Mouse (Mus musculus): ENCODE results near the gene Lcmt1.

Lcmt1 gene

GRCm38 (mm10) chr7:123360185-123360584, 9.4 kb upstream of the Lcmt1 start:
- DNase-seq (ENCODE audit: low read depth, low spot score), result no peak

GRCm38 (mm10) chr7:123361229-123361980, 8.2 kb upstream of the Lcmt1 start:
- DNase-seq (ENCODE audit: low read depth, low spot score), result no peak

DNA sequence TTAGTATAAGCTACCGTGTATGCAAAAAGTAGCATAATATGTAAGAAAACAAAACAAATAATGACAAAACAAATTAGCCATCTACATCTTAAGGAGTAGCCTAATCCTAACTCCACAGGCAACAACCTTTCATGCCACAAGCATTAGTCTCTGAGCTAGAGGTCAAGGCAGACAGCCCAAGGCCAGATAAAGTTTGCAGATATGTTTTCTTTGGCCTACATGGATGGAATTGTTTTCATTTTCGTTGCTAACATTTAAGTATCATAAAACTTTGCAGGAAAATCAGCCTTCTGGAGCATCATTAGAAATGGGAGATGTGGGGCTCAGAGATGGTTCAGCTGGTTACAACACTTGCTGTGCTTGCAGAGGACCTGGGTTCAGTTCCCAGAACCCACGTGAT, 6.8 kb upstream of the Lcmt1 start:
- DNase-seq (ENCODE audit: low read depth, low spot score), result no peak

- DNase-seq (ENCODE audit: low read depth, low spot score), result peak; percentile 89
Observed at GRCm38 (mm10) chr7:123363971-123364370, 5.6 kb upstream of the Lcmt1 start.

- DNase-seq (ENCODE audit: low read depth, low spot score), result no peak
Observed at GRCm38 (mm10) chr7:123365876-123366741, 3.5 kb upstream of the Lcmt1 start.

- no peak for DNase-seq (ENCODE audit: low read depth, low spot score)
Observed at GRCm38 (mm10) chr7:123366806-123367205, 2.8 kb upstream of the Lcmt1 start.

- DNase-seq (ENCODE audit: low read depth, low spot score), result peak; percentile 79
Observed at GRCm38 (mm10) chr7:123367218-123368150, 2.1 kb upstream of the Lcmt1 start.

DNA sequence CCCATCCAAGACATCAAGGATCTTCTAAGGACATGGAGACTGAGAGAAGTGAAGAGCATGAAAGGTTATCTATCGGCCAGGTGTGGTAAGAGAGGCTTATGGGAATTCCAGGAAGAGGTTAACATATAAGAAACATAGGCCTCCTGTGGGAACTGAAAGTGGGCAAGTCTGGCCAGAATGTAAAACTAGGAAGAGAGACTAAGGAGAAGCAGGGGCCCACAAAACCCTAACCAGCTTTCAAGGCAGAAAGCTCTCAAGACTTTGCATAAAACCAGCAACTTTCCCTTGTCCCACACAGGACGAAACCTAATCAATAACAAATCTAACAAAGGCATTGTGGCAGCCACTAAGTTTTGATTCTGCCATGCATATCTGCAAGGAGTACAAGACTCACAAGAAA, 1.4 kb upstream of the Lcmt1 start:
- no peak for DNase-seq (ENCODE audit: low read depth, low spot score)

- DNase-seq (ENCODE audit: low read depth, low spot score), result no peak
Observed at GRCm38 (mm10) chr7:123368778-123369746, 522 bp upstream of the Lcmt1 start.

DNA sequence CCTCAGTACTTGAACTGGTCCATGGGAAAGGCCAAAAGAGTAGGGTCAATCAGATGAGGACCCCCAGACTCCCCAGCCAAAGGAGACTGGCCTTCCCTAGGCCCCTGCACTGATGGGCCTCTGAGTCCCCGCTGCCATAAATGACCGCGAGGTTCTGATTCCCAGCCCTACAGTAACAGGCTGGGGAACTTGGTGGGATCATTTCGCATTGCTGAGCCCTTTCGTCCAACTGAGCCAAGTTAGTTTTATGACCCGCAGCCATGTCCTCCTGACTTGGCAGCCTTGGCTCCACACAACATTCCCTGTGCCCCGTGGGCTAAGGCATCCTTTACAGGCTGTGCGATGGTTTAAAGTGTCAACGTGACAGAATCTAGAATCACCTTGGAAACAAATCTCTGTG, 1.1 kb downstream of the Lcmt1 start:
- no peak for DNase-seq (ENCODE audit: low read depth, low spot score)

DNA sequence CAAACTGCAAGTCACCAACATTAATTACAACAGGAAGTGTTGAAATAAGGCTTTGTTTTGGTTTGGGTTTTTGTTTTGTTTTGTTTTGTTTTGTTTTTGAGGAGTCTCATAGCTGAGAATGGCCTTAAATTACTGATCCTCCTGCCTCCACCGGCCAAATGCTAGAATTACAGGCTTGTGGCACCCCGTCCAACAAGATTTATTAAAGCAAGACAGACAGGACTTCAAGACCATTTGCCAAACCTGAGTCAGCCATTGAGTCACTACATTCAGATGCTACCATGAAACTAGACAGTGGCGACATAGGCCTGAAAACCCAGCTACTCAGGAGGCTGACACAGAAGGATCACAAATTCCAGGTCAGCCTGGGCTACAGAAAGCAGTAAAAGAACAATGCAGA, 1.9 kb downstream of the Lcmt1 start:
- no peak for DNase-seq (ENCODE audit: low read depth, low spot score)

GRCm38 (mm10) chr7:123377443-123378400, 8.1 kb downstream of the Lcmt1 start:
- peak; percentile 98 for DNase-seq (ENCODE audit: low read depth, low spot score)

- no peak for DNase-seq (ENCODE audit: low read depth, low spot score)
Observed at GRCm38 (mm10) chr7:123385693-123386407, 16.3 kb downstream of the Lcmt1 start.

DNA sequence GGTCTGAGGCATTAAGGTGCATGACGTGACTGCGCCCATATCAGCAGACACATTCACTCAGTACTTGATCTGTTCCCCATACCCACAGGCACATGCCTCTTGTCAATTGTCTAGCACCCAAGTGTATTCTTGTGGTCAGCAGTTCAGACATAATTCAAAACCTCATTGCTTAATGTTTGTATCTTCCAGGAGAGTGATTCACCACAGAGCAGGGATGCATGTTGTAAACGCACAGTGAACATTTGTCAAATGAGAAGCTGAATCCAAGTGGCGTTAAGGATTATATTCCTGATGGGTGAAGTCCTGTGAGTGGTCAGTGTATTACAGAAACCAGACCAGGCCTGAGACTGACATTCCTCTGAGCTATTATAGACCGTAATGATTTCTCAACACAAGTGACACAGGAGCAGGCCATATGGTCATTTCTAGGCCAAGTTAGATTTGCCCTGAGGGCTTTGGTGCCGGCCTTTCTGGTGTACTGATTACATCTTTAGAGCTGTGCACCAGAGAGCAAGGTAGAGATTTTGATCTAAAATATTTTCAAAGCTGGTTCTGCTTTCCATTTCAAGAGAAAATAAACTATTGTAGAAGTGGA, 20.2 kb downstream of the Lcmt1 start:
- DNase-seq (ENCODE audit: low read depth, low spot score), result no peak

- no peak for DNase-seq (ENCODE audit: low read depth, low spot score)
Observed at GRCm38 (mm10) chr7:123394271-123394670, 24.7 kb downstream of the Lcmt1 start.

DNA sequence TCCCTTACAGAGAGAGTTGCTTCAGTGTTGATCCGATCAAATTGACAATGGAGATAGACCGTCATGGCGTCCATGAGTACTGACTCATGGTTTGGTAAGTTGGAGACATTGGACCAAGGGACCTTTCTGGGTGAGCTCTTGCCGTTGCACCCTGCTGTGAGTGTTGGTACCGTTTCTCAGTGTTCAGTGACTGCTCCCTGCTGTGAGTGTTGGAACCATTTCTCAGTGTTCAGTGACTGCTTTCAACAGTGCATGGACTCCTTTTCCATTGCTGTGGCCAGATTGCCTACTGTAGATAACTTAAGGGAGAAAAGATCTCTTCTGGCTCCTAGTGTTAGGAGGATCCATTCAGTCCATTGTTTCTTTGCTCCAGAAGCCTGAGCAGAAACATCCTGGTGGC, 27.3 kb downstream of the Lcmt1 start:
- DNase-seq (ENCODE audit: low read depth, low spot score), result no peak

- DNase-seq (ENCODE audit: low read depth, low spot score), result no peak
Observed at GRCm38 (mm10) chr7:123397369-123397768, 27.8 kb downstream of the Lcmt1 start.

DNA sequence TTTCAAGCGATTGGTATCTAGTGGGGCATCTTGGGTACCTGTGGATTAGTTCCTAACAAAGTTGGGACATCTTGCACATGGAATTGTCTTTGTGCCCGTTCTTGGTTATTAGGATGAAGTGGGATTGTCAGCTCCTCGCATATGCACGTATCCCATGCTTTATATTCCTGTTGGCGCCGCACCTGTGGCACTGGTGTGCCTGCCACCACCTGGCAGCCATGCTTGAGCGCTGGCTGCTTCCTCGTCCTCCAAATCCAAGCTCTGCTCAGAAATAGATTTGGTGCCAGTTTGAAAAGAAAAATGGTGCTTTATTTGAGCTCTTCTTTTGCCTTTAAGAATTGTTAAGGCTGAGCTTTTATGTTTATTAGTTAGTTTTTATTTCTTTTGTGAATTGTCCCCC, 28.3 kb downstream of the Lcmt1 start:
- no peak for DNase-seq (ENCODE audit: low read depth, low spot score)

Data from telencephalon, adult 2 months (tissue).